Mouse (Mus musculus): Measurements from ENCODE around the gene Wasf2.

Gene Wasf2

GRCm38 (mm10) chr4:133127079-133127478 is 3.2 kb upstream of the Wasf2 start:
- DNase-seq (ENCODE audit: low spot score): no peak

GRCm38 (mm10) chr4:133127894-133128293 is 2.4 kb upstream of the Wasf2 start:
- DNase-seq (ENCODE audit: low spot score): no peak

GRCm38 (mm10) chr4:133129391-133129790 is 914 bp upstream of the Wasf2 start:
- DNase-seq (ENCODE audit: low spot score): no peak

- DNase-seq (ENCODE audit: low spot score): peak; percentile 46
Measured at GRCm38 (mm10) chr4:133130890-133131741, 811 bp downstream of the Wasf2 start.

GRCm38 (mm10) chr4:133132027-133132426 is 1.7 kb downstream of the Wasf2 start:
- peak; percentile 22 for DNase-seq (ENCODE audit: low spot score)

- DNase-seq (ENCODE audit: low spot score): no peak
Measured at GRCm38 (mm10) chr4:133136946-133137345, 6.6 kb downstream of the Wasf2 start.

- DNase-seq (ENCODE audit: low spot score): no peak
Measured at GRCm38 (mm10) chr4:133138971-133139370, 8.7 kb downstream of the Wasf2 start.

GRCm38 (mm10) chr4:133155006-133155405 is 24.7 kb downstream of the Wasf2 start:
- no peak for DNase-seq (ENCODE audit: low spot score)

GRCm38 (mm10) chr4:133155726-133156125 is 25.4 kb downstream of the Wasf2 start:
- no peak for DNase-seq (ENCODE audit: low spot score)

- DNase-seq (ENCODE audit: low spot score): no peak
Measured at GRCm38 (mm10) chr4:133156422-133156821, 26.1 kb downstream of the Wasf2 start.

- DNase-seq (ENCODE audit: low spot score): no peak
Measured at GRCm38 (mm10) chr4:133156831-133157230, 26.5 kb downstream of the Wasf2 start.

GRCm38 (mm10) chr4:133159127-133159526 is 28.8 kb downstream of the Wasf2 start:
- DNase-seq (ENCODE audit: low spot score): no peak

GRCm38 (mm10) chr4:133159646-133160045 is 29.3 kb downstream of the Wasf2 start:
- no peak for DNase-seq (ENCODE audit: low spot score)

- no peak for DNase-seq (ENCODE audit: low spot score)
Measured at GRCm38 (mm10) chr4:133160211-133160610, 29.9 kb downstream of the Wasf2 start.

GRCm38 (mm10) chr4:133160821-133161220 is 30.5 kb downstream of the Wasf2 start:
- DNase-seq (ENCODE audit: low spot score): no peak

- DNase-seq (ENCODE audit: low spot score): no peak
Measured at GRCm38 (mm10) chr4:133162196-133162595, 31.9 kb downstream of the Wasf2 start.

- no peak for DNase-seq (ENCODE audit: low spot score)
Measured at GRCm38 (mm10) chr4:133166773-133167172, 36.5 kb downstream of the Wasf2 start.

GRCm38 (mm10) chr4:133169237-133170055 is 39.1 kb downstream of the Wasf2 start:
- no peak for DNase-seq (ENCODE audit: low spot score)

GRCm38 (mm10) chr4:133170056-133170524 is 39.8 kb downstream of the Wasf2 start:
- DNase-seq (ENCODE audit: low spot score): no peak

- no peak for DNase-seq (ENCODE audit: low spot score)
Measured at GRCm38 (mm10) chr4:133170616-133171015, 40.3 kb downstream of the Wasf2 start.

GRCm38 (mm10) chr4:133172451-133172850 is 42.1 kb downstream of the Wasf2 start:
- DNase-seq (ENCODE audit: low spot score): no peak

GRCm38 (mm10) chr4:133174361-133174760 is 44.1 kb downstream of the Wasf2 start:
- DNase-seq (ENCODE audit: low spot score): no peak

- DNase-seq (ENCODE audit: low spot score): no peak
Measured at GRCm38 (mm10) chr4:133175274-133175673, 45.0 kb downstream of the Wasf2 start.

All from c-Kit-positive CD71-positive TER-119-positive erythroid progenitor cells, embryonic 14.5 days (primary cell).